Mouse (Mus musculus) ES-Bruce4 (cell line): Measurements from ENCODE around the gene Gtf3c2. TPM values are rescaled to one million over a fixed set of nuclear protein-coding genes. Genes with fewer than 3 reads are reported as not detected.

Experiments used
- H3K27ac ChIP-seq: 2 replicates; pipeline ENCODE4 v1.5.1; 2012; ENCODE audit warnings: low read length, inconsistent platforms; ENCODE audit not compliant: insufficient read depth
- H3K27me3 ChIP-seq: 2 replicates; pipeline ENCODE4 v1.6.1; 2012; ENCODE audit warnings: mild to moderate bottlenecking, low read length, inconsistent platforms; ENCODE audit not compliant: control insufficient read depth, poor library complexity, insufficient read depth, severe bottlenecking
- H3K36me3 ChIP-seq: 2 replicates; pipeline ENCODE4 v1.6.1; 2012; ENCODE audit warnings: inconsistent platforms, mild to moderate bottlenecking, low read length, moderate library complexity; ENCODE audit not compliant: control insufficient read depth, poor library complexity, insufficient read depth, severe bottlenecking
- H3K4me1 ChIP-seq: one replicate; pipeline ENCODE4 v1.8.1; 2011; ENCODE audit warnings: low read length; ENCODE audit not compliant: control insufficient read depth, insufficient read depth
- H3K4me3 ChIP-seq: 2 replicates; pipeline ENCODE4 v1.5.1; 2011; ENCODE audit warnings: low read depth, mild to moderate bottlenecking, low read length
- H3K9ac ChIP-seq: 2 replicates; pipeline ENCODE4 v1.6.1; 2012; ENCODE audit warnings: low read depth, mild to moderate bottlenecking, inconsistent platforms; ENCODE audit not compliant: poor library complexity, severe bottlenecking
- H3K9me3 ChIP-seq: replicated peaks from 2 replicates; pipeline ENCODE4 v1.6.1; 2012; ENCODE audit warnings: mild to moderate bottlenecking, low read length, inconsistent platforms; ENCODE audit not compliant: control insufficient read depth, poor library complexity, insufficient read depth, severe bottlenecking
- CTCF ChIP-seq: IDR thresholded peaks from one replicate; pipeline ENCODE4 v1.8.1; 2011; ENCODE audit warnings: low read depth, low read length
- EP300 ChIP-seq: IDR thresholded peaks from 2 replicates; pipeline ENCODE4 v1.6.1; 2011; ENCODE audit warnings: low read depth, low read length; ENCODE audit not compliant: insufficient read depth
- POLR2A ChIP-seq: IDR thresholded peaks from one replicate; pipeline ENCODE4 v1.8.1; 2011; ENCODE audit warnings: low read length; ENCODE audit not compliant: insufficient read depth
- polyA plus RNA-seq: library from polyadenylated mRNA; stranded (reverse); fragments of >200 nt; gene quantifications from 2 replicates; pipeline ENCODE4 v1.2.4, GENCODE M21; 2011; ENCODE audit warnings: low read depth; ENCODE audit not compliant: missing spikeins, insufficient read depth, insufficient read length

The Gtf3c2 gene
- polyA plus RNA-seq, 1 experiment: 106 TPM

DNA sequence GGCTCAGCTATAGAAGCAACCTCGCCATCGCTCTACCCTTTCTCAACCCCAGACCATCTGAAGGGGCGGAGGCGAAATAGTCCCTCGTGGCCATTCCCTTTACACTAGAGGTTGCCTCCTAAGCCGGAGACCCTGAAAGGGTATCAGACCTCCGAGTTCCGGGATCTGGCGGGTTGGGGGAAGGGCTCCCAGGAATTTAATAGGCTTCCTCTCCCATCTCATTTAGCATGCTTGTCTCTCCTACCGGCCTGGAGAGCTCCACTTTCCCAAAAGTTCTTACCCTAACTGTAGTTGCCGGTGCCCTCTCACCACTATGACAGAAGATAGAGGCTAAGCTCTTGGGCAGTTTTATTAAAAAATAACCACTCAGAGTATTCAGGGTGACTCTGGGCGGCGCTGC, 42.3 kb downstream of the Gtf3c2 start:
- H3K9ac ChIP-seq: peak overlapping the region; percentile 23; the same call in 1 of the 2 replicates
- peaks cover 12% of the 10 kb centered on the region; the same call in 1 of the 2 replicates for H3K27me3 ChIP-seq
- peak overlapping the region; percentile 54 for H3K4me3 ChIP-seq
- no peak for TF ChIP-seq CTCF
- TF ChIP-seq EP300: no peak
- TF ChIP-seq POLR2A: no peak
- no peaks in the 10 kb centered on the region for H3K4me1 ChIP-seq
- no peak overlapping the region for H3K27ac ChIP-seq
- H3K9me3 ChIP-seq: no peaks in the 10 kb centered on the region
- no peaks in the 10 kb centered on the region for H3K36me3 ChIP-seq

DNA sequence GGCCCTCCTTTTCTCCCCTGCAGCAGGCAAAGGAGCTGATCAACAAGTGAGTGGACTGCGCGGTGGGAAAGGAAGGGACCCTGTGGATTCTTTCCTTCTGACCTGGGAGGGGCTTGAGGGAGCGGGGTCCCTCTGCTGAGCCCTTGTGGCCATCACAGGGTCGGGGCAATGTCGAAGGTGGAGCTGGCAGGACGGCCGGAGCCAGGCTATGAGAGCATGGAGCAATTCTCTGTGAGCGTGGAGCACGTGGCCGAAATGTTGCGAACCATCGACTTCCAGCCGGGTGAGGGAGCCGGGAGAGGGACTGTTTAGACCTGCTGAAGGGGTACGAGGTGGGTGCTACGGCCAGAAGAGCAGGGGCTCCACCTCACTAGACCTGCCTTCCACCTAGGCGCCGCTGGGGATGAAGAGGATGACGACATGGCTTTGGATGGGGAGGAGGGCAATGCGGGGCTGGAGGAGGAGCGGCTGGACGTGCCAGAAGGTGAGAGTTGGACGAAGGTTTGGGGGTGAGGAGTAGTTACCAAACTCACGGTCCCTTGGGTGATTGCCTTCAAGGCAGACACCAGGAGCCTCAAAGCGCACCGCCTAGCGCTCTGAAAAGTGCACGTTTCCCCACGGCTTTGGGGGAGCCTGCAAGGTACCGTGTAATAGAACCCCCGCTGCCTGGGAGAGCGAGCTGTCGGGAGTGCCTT, 43.1 kb downstream of the Gtf3c2 start:
- TF ChIP-seq EP300: no peak
- TF ChIP-seq CTCF: no peak
- TF ChIP-seq POLR2A: no peak
- Histone ChIP-seq H3K4me1 (no peaks in the 10 kb centered on the region), H3K27me3 (peaks cover 12% of the 10 kb centered on the region; the same call in 1 of the 2 replicates), H3K9ac (peak overlapping the region; percentile 3), H3K9me3 (no peaks in the 10 kb centered on the region), H3K4me3 (peak overlapping the region; percentile 31), H3K27ac (no peak overlapping the region), H3K36me3 (no peaks in the 10 kb centered on the region)

DNA sequence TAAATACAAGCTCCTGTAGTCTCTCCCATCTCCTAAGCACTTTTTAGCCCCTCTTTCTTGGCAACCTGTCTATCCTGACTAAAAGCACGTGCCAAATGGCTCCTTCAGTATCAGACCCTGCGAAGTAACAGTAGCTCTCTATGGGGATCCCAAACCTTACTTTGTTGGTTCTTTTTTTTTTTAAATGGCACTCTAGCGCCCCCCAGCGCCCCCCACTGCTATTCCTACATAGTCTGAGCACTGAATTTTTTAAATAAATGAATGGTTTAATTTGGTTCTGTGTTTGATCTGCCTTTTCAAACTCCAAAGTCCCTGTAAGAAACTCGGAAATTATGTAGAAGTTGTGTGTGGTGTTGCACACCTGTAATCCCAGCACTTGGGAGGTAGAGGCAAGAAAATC, 53.9 kb downstream of the Gtf3c2 start:
- no peaks in the 10 kb centered on the region for H3K36me3 ChIP-seq
- no peak overlapping the region for H3K27ac ChIP-seq
- H3K4me3 ChIP-seq: no peak overlapping the region
- no peak overlapping the region for H3K9ac ChIP-seq
- H3K4me1 ChIP-seq: no peaks in the 10 kb centered on the region
- no peak for TF ChIP-seq EP300
- peak; percentile 30 for TF ChIP-seq CTCF
- no peaks in the 10 kb centered on the region for H3K27me3 ChIP-seq
- no peaks in the 10 kb centered on the region for H3K9me3 ChIP-seq

DNA sequence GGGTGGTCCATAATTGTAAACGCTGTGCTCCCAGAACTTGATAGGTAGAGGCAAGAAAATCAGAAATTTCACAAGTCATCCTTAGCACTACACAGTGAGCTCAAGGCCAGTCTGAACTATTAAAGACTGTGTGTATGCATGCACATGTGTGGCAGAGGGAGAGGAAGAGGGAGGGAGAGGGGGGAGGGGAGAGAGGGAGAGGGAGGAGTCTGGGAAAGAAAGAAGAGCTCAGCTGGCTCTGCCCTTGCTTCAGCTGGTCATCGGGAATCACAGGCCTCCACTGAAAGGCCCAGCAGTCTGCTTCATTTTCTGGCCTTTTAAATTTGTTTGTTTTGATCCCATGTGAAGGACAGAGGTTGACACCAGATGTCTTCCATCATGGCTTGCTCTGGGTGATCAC, 56.5 kb downstream of the Gtf3c2 start:
- no peaks in the 10 kb centered on the region for H3K9me3 ChIP-seq
- no peak for TF ChIP-seq POLR2A
- TF ChIP-seq CTCF: no peak
- TF ChIP-seq EP300: no peak
- H3K27ac ChIP-seq: no peak overlapping the region
- H3K36me3 ChIP-seq: no peaks in the 10 kb centered on the region
- H3K4me3 ChIP-seq: no peak overlapping the region
- no peaks in the 10 kb centered on the region for H3K27me3 ChIP-seq
- no peaks in the 10 kb centered on the region for H3K4me1 ChIP-seq
- no peak overlapping the region for H3K9ac ChIP-seq

DNA sequence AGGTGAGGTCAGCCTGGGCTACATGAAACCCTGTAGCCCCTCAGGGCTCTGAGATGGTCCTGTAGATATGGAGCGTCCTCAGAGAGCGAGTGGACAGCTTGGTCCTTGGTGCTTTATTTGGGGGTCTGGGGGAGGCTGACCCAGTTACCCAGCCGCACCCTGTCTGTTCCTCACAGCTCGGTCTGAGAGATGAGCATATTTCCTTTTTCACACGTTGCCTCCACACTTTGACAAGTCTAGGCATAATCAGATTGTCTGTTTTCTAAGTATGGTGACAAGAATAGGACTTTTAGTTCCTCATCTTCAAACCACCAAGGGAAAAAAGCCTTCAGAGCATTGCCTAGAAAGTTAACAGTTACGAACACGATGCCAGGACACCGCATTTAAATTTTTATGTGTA, 58.8 kb downstream of the Gtf3c2 start:
- no peaks in the 10 kb centered on the region for H3K9me3 ChIP-seq
- H3K36me3 ChIP-seq: no peaks in the 10 kb centered on the region
- H3K27me3 ChIP-seq: no peaks in the 10 kb centered on the region
- TF ChIP-seq EP300: no peak
- no peak for TF ChIP-seq POLR2A
- no peak for TF ChIP-seq CTCF
- no peak overlapping the region for H3K27ac ChIP-seq
- H3K9ac ChIP-seq: no peak overlapping the region
- H3K4me3 ChIP-seq: no peak overlapping the region
- H3K4me1 ChIP-seq: no peaks in the 10 kb centered on the region

DNA sequence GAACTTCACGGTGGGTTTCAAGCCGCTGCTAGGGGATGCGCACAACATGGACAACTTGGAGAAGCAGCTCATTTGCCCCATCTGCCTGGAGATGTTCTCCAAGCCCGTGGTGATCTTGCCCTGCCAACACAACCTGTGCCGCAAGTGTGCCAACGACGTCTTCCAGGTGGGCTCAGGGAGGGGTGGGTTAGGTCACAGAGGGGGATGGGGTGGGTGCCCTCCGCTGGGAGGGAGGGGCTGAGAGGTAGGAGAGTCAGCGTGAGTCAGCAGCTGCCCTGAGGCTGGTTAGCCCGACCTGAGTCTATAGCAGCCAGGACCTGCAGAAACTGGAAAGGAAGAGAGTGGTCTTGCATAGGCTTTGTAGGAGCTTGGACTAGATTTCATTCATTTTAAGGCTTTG, 63.0 kb downstream of the Gtf3c2 start:
- no peaks in the 10 kb centered on the region for H3K27me3 ChIP-seq
- H3K9ac ChIP-seq: peak overlapping the region; percentile 17
- peak overlapping the region; percentile 66 for H3K4me3 ChIP-seq
- H3K36me3 ChIP-seq: no peaks in the 10 kb centered on the region
- no peaks in the 10 kb centered on the region for H3K4me1 ChIP-seq
- H3K27ac ChIP-seq: peak overlapping the region; percentile 24; the same call in 1 of the 2 replicates
- TF ChIP-seq CTCF (no peak), EP300 (peak; percentile 99)
- H3K9me3 ChIP-seq: peaks cover 5% of the 10 kb centered on the region
